Mouse (Mus musculus) CH12F3 (cell line): Measurements from ENCODE around the gene Maml2.

Source experiments
- in situ Hi-C: fragments of 300-500 bp; cut with MboI; formaldehyde crosslinking; loops from 2 replicates; pipeline ENCODE4 v1.14.3; 2020; ENCODE audit warnings: low sequenced_read_pairs

The Maml2 gene

DNA sequence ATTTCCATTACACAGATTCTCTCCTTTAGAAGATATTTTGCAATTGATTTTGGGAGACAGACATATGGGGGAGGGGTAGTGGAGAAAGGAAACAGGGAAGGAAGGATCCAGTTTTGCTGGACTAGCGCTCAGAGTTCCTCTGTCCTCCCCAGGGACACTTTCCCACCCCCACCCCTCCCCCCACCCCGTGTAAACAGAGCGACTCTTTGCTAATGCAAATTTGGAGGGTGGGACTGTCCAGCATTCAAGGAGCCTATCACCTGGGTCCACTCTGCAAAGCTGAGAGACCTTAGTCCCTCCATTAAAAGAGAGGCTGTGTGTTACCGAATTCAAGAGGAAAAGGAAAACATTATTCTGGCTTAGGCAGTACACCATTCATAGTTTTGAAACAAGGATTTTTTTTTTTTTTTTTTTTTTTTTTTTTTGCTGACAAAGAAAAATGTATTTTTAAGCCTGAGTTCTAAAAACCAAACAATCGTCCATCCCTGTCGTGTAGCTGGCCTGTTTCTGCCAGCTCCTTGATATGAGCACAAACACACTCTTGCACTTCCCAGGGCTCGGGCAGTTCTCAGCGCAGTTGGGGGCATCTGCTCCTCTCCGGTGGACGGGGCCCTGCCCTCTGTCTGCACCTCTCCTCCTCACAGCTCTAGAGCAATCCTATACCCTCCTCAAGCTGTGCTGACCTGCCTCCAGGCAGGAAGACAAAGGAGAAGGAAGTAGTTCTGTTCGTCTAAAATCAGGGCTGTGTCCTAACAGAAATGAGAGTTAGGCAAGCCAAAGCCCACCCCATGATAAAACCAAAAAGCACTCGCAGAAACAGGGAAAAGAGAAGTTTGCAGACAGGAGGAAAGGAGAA lies 364.2 kb downstream of the Maml2 start:
- in situ Hi-C loops: no loop called here

DNA sequence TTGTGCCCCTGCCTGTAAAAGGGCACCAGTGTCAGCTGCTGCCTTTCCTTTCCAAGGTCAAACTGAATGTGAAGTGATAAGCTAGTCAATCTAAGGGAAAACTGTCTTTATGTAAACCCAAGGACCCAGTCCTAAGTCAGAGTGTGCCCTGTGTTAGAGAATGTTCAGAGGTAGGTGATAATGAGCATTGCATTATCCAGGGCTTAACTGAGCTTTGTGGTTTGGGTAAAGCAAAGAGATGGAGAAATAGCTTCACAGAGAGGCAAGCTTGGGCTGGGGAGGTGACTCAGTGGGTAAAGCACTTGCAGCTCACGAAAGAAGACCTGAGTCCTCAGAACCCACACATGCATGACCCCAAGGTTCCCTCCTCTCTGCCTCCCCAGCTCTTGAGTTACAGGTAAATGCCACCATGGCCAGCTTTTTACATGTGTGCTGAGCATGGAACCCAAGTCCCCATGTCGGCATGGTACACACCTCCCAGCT lies 367.8 kb downstream of the Maml2 start:
- in situ Hi-C loops: no loop called here

DNA sequence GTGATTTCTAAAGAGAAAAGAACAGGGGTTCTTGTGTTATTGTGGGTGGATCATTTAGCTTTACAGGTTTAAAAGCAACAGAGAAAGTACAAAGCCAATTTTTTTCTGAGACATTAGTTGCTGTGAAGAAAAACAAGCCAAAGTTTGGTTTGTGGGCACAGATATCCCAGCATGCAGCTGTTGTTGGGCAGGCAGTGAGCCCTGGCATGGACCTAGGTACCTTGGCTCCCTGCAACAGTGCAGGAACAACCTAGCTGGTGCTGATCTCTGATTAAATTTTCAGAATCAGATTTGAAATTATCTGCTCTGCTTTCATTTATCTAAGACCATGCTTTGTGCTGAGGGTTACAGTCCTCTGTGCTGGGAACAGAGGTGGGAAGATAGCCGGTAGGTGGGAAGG lies 370.2 kb downstream of the Maml2 start:
- in situ Hi-C loops: no loop called here

DNA sequence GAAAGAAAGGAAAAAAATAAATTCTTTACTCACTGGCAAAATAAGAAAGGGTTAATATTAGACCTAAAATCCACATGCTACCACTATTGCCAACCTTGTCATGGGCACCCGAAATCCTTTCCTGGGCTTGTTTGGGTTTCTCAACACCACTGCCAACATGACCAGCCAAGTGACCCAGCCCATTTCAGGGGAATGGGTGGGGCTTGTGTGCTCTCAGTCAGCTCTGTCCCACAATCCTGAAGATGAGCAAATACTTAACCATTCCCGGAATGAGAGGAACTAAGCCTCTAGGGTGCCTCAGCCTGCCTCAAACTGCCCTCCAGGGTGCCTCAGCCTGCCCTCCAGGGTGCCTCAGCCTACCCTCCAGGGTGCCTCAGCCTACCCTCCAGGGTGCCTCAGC lies 371.0 kb downstream of the Maml2 start:
- in situ Hi-C loops: no loop called here

DNA sequence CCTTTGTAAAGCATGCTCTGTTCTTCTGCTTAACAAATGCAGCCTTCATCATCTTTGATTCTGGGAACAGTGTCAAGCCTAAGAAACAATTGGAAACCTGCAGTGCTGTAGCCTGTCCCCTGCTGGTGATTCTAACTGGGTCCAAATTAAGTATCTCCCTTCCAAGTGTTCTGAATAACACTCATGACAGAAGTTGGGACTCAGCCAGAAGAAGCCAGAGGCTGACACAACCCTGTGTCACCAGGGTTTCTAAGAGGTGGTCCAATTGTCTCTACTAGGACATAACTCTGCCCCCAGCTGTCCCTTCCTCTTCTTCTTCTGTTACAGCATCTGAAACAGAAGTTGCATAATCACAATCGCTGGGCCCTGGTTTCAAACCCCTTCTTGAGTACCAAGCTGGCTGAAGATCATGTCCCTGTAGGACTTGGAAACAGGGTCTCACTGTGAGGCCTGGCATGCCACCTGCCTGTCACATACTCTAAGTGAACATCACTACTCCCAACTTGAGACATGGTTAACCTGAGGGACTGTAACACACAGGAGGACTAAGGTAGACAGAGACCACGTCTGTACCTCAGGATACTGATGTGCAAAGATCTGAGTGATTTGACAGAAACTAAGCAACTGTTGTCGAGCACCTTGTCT lies 373.5 kb downstream of the Maml2 start:
- in situ Hi-C loops: no loop called here

GRCm38 (mm10) chr9:13673304-13673703 lies 375.5 kb downstream of the Maml2 start:
- in situ Hi-C loops: no loop called here

- in situ Hi-C loops: no loop called here
Measured at GRCm38 (mm10) chr9:13678026-13678425, 380.3 kb downstream of the Maml2 start.

GRCm38 (mm10) chr9:13679696-13680095 lies 381.9 kb downstream of the Maml2 start:
- in situ Hi-C loops: no loop called here

DNA sequence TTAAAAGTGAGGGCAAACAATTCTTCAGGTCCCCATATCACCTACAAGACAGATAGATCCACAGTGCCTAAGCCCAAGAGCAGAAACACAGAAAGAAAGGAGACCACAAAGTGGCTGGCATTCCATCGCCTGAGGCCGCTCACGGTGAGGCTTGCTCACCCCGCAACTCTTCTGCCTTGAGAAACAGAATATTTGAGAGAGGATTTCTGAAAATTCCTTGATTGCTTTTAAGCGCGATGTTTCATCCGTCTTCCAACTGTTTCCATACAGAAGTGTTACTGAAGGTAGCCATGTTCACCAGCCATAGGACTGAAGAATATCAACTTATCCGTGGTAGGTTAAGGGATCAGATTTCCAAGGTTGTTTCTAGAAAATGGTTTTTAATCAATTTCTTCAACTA lies 383.4 kb downstream of the Maml2 start:
- in situ Hi-C loops: no loop called here

- in situ Hi-C loops: no loop called here
Measured at GRCm38 (mm10) chr9:13681581-13682038, 383.9 kb downstream of the Maml2 start.

DNA sequence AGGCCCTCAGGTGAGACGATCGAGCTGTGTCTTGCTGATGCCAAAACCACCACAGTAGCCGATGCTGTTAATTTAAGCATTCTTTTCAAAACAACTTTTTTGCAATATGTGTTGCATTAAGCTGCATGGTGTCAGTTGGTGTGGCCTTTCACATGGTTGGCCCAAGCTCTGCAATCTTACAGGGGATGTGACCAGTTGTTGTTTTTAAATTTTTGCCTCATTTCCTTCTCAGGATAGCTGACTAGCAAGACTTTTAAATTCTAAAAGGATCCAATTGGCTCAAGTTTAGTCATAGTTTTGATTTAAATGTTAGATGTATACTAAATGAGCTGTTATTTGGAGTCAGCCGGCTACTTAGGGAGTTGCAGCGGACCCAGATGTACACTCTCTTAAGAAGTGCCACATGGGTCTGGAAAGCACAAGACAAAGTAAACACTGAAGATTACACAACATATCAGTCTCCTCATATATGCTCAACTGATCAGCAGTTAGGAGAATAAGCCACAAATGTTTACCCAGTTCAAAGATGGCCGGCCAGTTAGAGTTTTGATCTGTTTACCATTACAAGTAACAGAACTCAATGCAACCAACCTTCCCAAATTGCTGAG lies 386.7 kb downstream of the Maml2 start:
- in situ Hi-C loops: no loop called here

DNA sequence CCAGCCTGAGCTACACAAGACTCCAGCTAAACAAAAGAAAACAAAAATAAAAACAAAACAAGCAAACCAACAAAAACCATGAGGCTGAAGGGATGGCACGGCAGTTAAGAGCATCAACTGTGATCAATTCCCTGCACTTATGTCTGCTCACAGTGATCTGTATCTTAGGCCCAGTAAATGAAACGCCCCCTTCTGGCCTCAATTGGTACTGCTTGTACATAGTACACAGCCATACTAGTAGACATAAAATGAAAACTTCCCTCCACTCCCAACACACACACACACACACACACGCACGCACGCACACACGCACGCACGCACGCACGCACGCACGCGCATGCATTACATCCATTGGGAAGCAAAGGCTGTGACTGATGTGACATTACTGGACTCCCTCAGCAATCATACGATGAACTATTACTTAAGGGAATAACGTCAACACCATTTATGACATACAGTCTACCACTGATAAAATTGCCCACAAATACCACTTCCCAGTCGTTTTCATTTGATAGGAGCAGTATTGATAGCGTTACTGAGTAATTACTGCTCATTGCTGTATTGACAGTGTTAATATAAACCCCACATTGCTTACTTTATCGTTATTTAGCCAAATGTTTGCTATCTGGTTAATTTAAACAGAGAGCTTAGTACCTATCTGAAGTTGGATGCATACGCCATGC lies 389.4 kb downstream of the Maml2 start:
- in situ Hi-C loops: no loop called here

- in situ Hi-C loops: no loop called here
Measured at GRCm38 (mm10) chr9:13688997-13689396, 391.2 kb downstream of the Maml2 start.

DNA sequence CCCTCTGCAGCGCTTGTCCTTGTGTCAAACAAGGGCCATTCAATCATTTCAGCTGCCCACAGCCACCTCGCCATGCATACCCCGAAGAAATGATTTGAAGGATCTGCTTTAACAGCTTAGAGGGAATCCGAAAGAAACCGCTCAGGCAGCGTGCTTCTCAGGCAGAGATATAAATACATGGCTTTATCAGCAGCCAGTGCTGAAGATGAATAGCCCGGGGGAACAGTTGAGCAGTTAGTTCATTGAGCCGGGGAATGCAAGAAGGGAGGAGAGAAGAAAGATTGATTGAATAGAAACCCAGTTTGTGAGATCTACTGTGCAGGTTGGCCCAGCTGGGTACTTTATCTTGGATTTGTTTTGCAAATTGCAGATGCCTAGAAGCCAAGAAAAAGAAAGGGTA lies 392.6 kb downstream of the Maml2 start:
- in situ Hi-C loops: no loop called here

- in situ Hi-C loops: no loop called here
Measured at GRCm38 (mm10) chr9:13693693-13694284, 396.0 kb downstream of the Maml2 start.

DNA sequence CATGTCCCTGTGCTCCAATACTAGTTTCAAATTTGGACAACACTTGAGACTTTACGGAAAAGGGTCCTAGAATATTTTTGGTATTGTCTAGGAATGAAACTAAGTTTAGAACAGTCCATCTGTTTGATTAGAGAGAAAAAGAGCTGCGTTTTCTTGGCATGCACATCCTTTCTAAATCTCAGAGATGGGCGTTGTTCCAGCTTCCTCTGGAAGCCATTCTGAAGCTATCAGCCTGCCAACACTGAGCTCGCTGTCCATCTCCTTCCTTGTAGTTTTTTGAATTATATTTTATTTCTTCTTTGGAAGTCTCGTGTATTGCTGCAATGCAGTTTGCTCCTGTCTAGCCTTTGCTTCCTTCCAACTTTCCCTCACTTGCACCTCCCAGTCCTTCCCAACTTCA lies 396.5 kb downstream of the Maml2 start:
- in situ Hi-C loops: no loop called here

- in situ Hi-C loops: no loop called here
Measured at GRCm38 (mm10) chr9:13697041-13697811, 399.5 kb downstream of the Maml2 start.

DNA sequence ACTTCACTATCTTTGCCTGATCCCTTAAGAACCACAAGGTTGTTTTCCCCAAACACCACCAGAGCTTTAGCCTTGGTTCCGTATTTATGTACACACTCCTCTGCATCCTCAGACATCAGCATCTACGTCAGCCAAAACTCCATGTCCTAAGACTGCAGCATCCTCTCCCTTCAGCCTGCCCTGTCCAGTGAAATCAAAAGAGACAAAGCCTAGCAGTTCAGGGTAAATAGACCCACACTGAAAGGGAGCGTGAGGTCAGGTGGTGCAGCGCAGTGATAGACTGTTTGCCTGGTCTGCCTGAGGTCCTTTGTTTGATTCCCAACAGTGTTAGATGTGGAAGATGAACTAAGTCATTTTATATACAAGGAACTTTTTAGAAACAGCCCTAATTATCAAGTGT lies 400.1 kb downstream of the Maml2 start:
- in situ Hi-C loops: no loop called here

GRCm38 (mm10) chr9:13699061-13699780 lies 401.5 kb downstream of the Maml2 start:
- in situ Hi-C loops: no loop called here

- in situ Hi-C loops: no loop called here
Measured at GRCm38 (mm10) chr9:13699781-13700116, 402.0 kb downstream of the Maml2 start.
